Mouse (Mus musculus): ENCODE measurements at regions not wholly inside any gene's neighbourhood (a gene's known extent, or its start where the extent isn't known, plus 50 kb on each side); places are given as distances from the start of the nearest gene placed in this dataset.

- Histone ChIP-seq H3ac (ENCODE audit: control insufficient read depth, insufficient read length) (no peak overlapping the region), H3K4me2 (ENCODE audit: low read depth) (peak overlapping the region; percentile 24), H3K4me3 (no peak overlapping the region), H3K36me3 (ENCODE audit: control insufficient read depth, insufficient read depth) (no peaks in the 10 kb centered on the region), H3K79me2 (ENCODE audit: control insufficient read depth, insufficient read depth) (no peaks in the 10 kb centered on the region), H3K27me3 (ENCODE audit: control insufficient read depth, insufficient read depth, insufficient read length) (no peaks in the 10 kb centered on the region)
- TF ChIP-seq REST (IDR thresholded peaks at IDR 0.05; ENCODE audit: insufficient read depth, insufficient read length) (no peak), MYOD1 (IDR thresholded peaks at IDR 0.05; ENCODE audit: control insufficient read depth in 1 of 3, insufficient read length in 2 of 3, low read depth in 2 of 3) (no peak), SRF (IDR thresholded peaks at IDR 0.05; ENCODE audit: control insufficient read depth, insufficient read length, low read depth) (no peak), MAX (IDR thresholded peaks at IDR 0.05; ENCODE audit: low read depth) (no peak)
Measured at GRCm38 (mm10) chr14:23237376-23237775, 776.9 kb downstream of the Kcnma1 start.

- no peak overlapping the region for H3K4me2 ChIP-seq (ENCODE audit: low read depth)
- H3K79me2 ChIP-seq (ENCODE audit: control insufficient read depth, insufficient read depth), result no peaks in the 10 kb centered on the region
- TF ChIP-seq REST (IDR thresholded peaks at IDR 0.05; ENCODE audit: insufficient read depth, insufficient read length) (no peak), MYOG (IDR thresholded peaks at IDR 0.05; ENCODE audit: control insufficient read depth in 1 of 3, insufficient read depth in 1 of 3, insufficient read length in 2 of 3, low read depth in 2 of 3) (no peak), USF1 (IDR thresholded peaks at IDR 0.05; ENCODE audit: low read depth) (no peak), CEBPB (IDR thresholded peaks at IDR 0.05; ENCODE audit: insufficient read depth, poor library complexity, severe bottlenecking) (no peak), TCF3 (IDR thresholded peaks at IDR 0.05; ENCODE audit: insufficient read length, low read depth) (no peak)
- H3ac ChIP-seq (ENCODE audit: control insufficient read depth, insufficient read length), result no peak overlapping the region
- H3K27me3 ChIP-seq (ENCODE audit: control insufficient read depth, insufficient read depth, insufficient read length), result no peaks in the 10 kb centered on the region
- H3K4me3 ChIP-seq, result no peak overlapping the region
- H3K36me3 ChIP-seq (ENCODE audit: control insufficient read depth, insufficient read depth), result no peaks in the 10 kb centered on the region
Measured at GRCm38 (mm10) chr14:23198676-23199075, 815.6 kb downstream of the Kcnma1 start.

- no peak for TF ChIP-seq POLR2A (IDR thresholded peaks at IDR 0.05; ENCODE audit: insufficient read length, low read depth)
- TF ChIP-seq POLR2AphosphoS2 (IDR thresholded peaks at IDR 0.05; ENCODE audit: insufficient read length, low read depth), result no peak
- TF ChIP-seq TCF3 (IDR thresholded peaks at IDR 0.05; ENCODE audit: insufficient read length, low read depth), result no peak
- no peak for TF ChIP-seq MAX (IDR thresholded peaks at IDR 0.05; ENCODE audit: low read depth)
- TF ChIP-seq MYOD1 (IDR thresholded peaks at IDR 0.05; ENCODE audit: control insufficient read depth in 1 of 3, insufficient read length in 2 of 3, low read depth in 2 of 3), result no peak
- TF ChIP-seq TCF12 (IDR thresholded peaks at IDR 0.05; ENCODE audit: insufficient read depth, poor library complexity, severe bottlenecking), result no peak
- TF ChIP-seq CEBPB (IDR thresholded peaks at IDR 0.05; ENCODE audit: insufficient read depth, poor library complexity, severe bottlenecking), result no peak
- TF ChIP-seq REST (IDR thresholded peaks at IDR 0.05; ENCODE audit: insufficient read depth, insufficient read length), result no peak
- TF ChIP-seq E2F4 (IDR thresholded peaks at IDR 0.05; ENCODE audit: insufficient read depth), result no peak
- no peaks in the 10 kb centered on the region for H3K79me2 ChIP-seq (ENCODE audit: control insufficient read depth, insufficient read depth)
- H3K4me3 ChIP-seq, result no peak overlapping the region
- no peak overlapping the region for H3K4me2 ChIP-seq (ENCODE audit: low read depth)
- H3ac ChIP-seq (ENCODE audit: control insufficient read depth, insufficient read length), result no peak overlapping the region
- H3K27me3 ChIP-seq (ENCODE audit: control insufficient read depth, insufficient read depth, insufficient read length), result no peaks in the 10 kb centered on the region
- no peaks in the 10 kb centered on the region for H3K36me3 ChIP-seq (ENCODE audit: control insufficient read depth, insufficient read depth)
Measured at GRCm38 (mm10) chr14:23194569-23195529, 819.4 kb downstream of the Kcnma1 start.

GRCm38 (mm10) chr14:23192566-23192965, 821.7 kb downstream of the Kcnma1 start:
- TF ChIP-seq USF1 (IDR thresholded peaks at IDR 0.05; ENCODE audit: low read depth) (no peak), POLR2AphosphoS2 (IDR thresholded peaks at IDR 0.05; ENCODE audit: insufficient read length, low read depth) (no peak), POLR2A (IDR thresholded peaks at IDR 0.05; ENCODE audit: insufficient read length, low read depth) (no peak), CEBPB (IDR thresholded peaks at IDR 0.05; ENCODE audit: insufficient read depth, poor library complexity, severe bottlenecking) (no peak), MAX (IDR thresholded peaks at IDR 0.05; ENCODE audit: low read depth) (no peak), SRF (IDR thresholded peaks at IDR 0.05; ENCODE audit: control insufficient read depth, insufficient read length, low read depth) (no peak), MYOD1 (IDR thresholded peaks at IDR 0.05; ENCODE audit: control insufficient read depth in 1 of 3, insufficient read length in 2 of 3, low read depth in 2 of 3) (no peak)
- H3ac ChIP-seq (ENCODE audit: control insufficient read depth, insufficient read length), result no peak overlapping the region
- H3K36me3 ChIP-seq (ENCODE audit: control insufficient read depth, insufficient read depth), result no peaks in the 10 kb centered on the region
- no peak overlapping the region for H3K4me3 ChIP-seq
- H3K79me2 ChIP-seq (ENCODE audit: control insufficient read depth, insufficient read depth), result no peaks in the 10 kb centered on the region
- no peaks in the 10 kb centered on the region for H3K27me3 ChIP-seq (ENCODE audit: control insufficient read depth, insufficient read depth, insufficient read length)
- no peak overlapping the region for H3K4me2 ChIP-seq (ENCODE audit: low read depth)

- no peaks in the 10 kb centered on the region for H3K27me3 ChIP-seq (ENCODE audit: control insufficient read depth, insufficient read depth, insufficient read length)
- no peak overlapping the region for H3ac ChIP-seq (ENCODE audit: control insufficient read depth, insufficient read length)
- TF ChIP-seq TCF3 (IDR thresholded peaks at IDR 0.05; ENCODE audit: insufficient read length, low read depth), result no peak
- no peak for TF ChIP-seq MYOG (IDR thresholded peaks at IDR 0.05; ENCODE audit: control insufficient read depth in 1 of 3, insufficient read depth in 1 of 3, insufficient read length in 2 of 3, low read depth in 2 of 3)
- TF ChIP-seq MYOD1 (IDR thresholded peaks at IDR 0.05; ENCODE audit: control insufficient read depth in 1 of 3, insufficient read length in 2 of 3, low read depth in 2 of 3), result no peak
- no peak for TF ChIP-seq POLR2AphosphoS2 (IDR thresholded peaks at IDR 0.05; ENCODE audit: insufficient read length, low read depth)
- TF ChIP-seq SRF (IDR thresholded peaks at IDR 0.05; ENCODE audit: control insufficient read depth, insufficient read length, low read depth), result no peak
- no peaks in the 10 kb centered on the region for H3K36me3 ChIP-seq (ENCODE audit: control insufficient read depth, insufficient read depth)
- H3K4me2 ChIP-seq (ENCODE audit: low read depth), result no peak overlapping the region
- H3K4me3 ChIP-seq, result no peak overlapping the region
- no peaks in the 10 kb centered on the region for H3K79me2 ChIP-seq (ENCODE audit: control insufficient read depth, insufficient read depth)
Measured at GRCm38 (mm10) chr14:23185359-23185758, 828.9 kb downstream of the Kcnma1 start.
